Mouse (Mus musculus): ENCODE data around the gene Aldh18a1.

Aldh18a1 gene

DNA sequence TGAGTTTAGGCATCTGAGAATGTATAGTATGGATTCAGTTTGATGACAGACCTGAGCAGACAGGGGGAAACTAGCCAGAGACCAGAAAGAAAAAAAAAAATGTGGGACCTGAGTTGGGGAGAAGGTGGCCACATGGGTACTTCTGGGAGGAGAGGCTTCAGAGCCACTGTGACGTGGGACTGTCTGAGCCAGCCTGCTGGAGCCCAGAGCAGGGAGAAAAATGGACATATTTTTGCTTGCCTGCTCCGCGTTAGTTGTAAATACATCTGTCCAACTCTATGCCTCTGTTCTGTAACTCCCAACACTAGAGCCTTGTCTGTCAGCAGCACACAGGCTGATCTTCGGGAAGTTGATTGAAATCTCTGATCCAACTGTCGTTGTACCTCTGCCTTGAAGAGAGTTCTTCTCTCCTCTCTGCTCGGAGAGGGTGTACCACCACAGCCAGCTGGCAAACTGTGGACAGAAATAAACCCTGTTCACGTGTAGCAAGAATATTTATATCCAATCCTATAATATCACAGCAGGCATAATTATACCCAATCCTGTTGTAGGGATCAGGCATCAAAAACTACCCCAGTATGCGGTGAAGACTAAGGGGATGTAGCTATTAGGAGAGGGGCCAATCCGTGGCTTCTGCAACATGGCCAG, 61.8 kb downstream of the Aldh18a1 start:
- no peak for DNase-seq (ENCODE audit: low read depth)

DNA sequence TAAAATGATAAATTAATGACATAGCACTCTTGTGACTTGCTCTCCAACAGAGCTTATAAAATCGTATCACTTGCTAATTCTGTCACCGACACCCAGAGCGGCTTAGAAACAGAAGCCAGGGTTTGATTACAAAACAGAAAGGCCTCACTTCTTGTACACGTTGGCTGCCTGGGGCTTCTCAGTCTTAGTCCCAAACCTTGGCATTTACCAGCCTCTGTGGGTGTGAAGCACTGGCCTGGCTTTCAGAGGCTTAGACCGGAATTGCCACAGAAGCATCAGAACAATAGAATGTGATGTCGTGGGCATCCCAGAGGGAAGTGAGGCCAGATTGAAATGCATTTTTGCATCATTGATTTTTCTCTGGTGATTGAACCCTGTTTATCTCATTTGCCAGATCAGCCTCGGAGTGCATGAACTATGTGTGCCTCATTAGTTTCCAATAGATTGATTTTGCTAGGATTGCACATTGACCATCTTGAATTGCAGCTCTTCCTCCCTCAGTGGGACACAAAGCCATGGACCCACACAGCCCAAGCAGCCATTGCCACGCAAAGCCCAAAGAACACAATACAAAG, 64.7 kb downstream of the Aldh18a1 start:
- no peak for DNase-seq (ENCODE audit: low read depth)

DNA sequence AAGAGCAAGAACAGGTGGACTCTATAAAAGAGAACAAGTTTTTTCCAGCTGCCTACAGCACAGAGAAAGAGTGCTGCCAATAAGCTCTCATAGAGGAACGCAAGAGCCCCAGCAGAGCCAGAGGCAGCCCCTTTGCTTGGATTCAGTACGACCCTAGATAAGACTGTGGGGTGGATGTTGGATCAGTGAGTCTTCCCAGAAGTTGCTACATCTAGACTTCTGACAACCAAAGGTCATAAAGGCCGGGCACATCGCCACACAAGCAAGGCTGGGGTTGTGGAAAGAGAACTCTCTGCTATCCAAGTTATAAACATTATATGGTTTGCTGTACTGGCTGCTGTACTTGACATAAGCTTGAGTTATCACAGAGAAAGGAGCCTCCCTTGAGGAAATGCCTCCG, 67.9 kb downstream of the Aldh18a1 start:
- no peak for DNase-seq (ENCODE audit: low read depth)

DNA sequence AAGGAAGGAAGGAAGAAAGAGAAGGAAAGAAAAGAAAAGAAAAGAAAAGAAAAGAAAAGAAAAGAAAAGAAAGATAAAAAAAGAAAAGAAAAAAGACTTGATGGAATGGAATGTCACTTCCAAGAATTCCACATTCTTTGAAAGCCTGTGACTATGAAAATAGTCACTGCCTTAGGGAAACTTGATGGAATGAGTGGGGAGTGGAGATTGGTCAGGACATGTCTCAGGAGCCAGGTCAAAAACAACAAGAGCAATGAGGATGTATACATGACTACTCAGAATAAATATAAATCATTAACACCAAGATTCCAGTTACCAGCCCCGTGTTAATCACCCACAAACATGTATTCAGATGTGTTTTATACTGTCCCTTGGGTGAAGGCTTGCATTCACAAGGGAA, 69.6 kb downstream of the Aldh18a1 start:
- no peak for DNase-seq (ENCODE audit: low read depth)

DNA sequence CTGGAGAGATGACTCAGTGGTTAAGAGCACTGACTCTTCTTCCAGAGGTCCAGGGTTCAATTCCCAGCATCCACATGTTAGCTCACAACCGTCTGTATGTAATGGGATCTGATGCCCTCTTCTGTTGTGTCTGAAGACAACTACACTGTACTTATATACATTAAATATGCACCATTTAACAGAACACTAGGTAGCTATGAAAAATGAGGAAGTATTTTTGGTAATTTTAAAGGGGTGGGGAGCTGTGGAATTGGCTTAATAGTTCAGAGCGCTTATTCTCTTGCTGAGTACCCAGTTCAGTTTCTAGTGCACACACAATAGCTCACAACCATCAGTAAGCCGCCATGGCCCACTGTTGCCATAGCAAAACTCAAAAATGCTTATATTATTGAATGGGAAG, 72.7 kb downstream of the Aldh18a1 start:
- DNase-seq (ENCODE audit: low read depth) = no peak

DNA sequence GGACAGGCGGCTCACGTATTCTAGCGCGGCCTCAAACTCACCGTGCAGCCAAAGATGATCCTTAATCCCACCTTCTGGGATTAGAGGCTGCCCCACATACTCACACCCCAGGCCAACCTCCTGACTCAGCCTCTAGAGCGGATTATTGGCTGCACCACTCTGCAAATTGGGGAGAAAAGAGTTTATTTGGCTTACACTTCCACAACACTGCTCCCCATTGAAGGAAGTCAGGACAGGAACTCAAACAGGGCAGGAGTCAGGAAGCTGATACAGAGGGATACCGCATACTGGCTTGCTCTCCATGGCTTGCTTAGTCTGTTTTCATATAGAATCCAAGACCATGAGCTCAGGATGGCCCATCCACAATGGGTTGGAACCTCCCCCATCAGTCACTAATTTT, 73.9 kb downstream of the Aldh18a1 start:
- no peak for DNase-seq (ENCODE audit: low read depth)

DNA sequence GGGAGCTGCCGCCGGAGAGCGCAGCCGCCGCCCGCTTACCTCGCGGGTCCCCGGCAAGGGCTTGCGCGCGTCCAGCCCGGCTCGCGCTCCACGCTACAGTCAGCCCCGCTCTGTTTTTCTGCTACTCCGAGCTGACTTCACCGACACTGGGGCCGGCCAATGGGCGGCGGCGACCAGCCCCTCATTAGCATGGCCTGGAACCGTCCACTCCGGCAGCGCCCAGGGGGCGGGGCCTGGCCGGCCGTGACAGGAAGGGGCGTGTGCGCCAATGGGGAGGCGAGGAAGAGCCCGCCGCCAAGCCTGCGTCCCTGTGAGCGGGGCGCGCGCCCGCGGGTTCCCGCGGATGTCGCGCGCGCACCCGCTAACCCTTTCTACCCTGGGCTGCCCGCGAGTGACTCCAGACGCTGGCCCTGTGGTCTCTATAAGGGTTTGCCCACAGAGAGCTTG, 74.6 kb downstream of the Aldh18a1 start, which contains the start of gene Sorbs1:
Gene Sorbs1, minus strand, starts transcription at position 148 of the 447 bp plus-strand sequence.
- peak; percentile 94 for DNase-seq (ENCODE audit: low read depth)

DNA sequence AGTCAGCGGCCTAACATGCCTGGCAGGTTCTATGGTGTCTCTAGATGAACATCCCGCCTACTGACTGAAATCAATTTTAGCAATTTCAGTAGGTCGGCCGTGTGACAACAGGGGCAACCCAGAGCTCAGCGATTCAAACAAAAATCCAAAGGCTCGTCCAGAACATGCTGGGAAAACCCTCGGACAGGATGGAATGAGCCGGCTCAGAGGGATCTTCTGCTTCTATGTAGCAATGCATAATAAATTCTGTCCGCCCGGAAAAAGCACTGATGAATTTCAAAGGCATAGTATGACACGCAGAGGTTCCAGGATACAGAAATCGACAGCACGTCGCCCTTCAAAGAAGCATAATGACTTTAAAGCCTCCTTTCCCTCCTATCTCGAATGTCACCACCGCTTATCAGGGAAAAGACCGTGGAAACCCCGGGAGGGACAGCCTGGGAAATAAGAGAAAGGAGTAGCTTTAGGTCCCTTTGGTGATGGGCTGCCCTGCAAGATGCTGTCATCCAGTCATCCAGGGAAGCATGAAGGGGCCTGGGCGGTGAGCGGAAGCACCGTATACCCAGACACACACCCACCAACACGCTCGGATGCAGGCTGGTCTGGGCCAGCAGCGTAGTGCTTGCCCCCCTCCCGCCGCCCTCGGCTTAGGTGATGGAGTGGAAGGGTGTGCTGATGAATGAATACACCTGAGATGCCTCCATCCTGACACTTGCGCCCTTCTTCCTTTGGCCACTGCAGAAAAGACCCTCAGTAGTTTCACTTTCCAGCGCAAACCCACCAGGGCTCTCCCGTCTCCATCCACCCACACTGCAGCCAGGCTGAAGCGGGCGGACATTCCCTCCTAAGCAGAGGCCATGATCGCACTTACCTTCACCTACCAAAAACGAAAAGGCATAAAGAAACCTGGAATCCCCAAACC, 75.5 kb downstream of the Aldh18a1 start:
- no peak for DNase-seq (ENCODE audit: low read depth)

DNA sequence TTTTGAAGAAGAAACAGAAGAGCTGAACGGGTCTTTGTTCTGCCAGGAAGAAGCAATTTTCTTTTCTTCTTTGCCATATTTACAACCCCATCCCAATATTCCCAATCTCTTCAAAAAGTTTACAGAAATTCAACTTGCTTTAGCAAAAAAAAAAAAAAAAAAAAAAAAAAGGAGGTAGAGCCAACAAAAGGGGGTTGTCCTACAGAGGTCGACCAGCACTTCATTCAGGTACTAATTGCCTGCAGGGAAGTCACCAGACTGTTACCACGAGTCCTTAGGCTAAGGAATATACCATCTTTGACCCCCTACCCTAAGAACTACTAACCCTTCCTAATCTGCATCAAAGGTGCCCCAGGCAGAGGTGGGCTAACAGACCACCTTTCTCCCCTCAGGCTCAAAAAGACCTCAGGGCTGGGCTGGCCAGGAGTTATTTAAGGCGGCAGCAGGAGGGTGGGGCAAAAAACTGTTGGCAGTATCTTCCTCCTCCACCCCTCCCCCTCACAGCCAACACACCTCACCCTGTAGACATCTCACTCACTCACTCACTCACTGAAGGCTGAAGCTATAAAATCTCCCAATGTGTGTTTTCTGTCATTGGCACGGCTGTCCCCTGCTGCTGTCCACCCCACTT, 76.5 kb downstream of the Aldh18a1 start:
- DNase-seq (ENCODE audit: low read depth) = no peak

DNA sequence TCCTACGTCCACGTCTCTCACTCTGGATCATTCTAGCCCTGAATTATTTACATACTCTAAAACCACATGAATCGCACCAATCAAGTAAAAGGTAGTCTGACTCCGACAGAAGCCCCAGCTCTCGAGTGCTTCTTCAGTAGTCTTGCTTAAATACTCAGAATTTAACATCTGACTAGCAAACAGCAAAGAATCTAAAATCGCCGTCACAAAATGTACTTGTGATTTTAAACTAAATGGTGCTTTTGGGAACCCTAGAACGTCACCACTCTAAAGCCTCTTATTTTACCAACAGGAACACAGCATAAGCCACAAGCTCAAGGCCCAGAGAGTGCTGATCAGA, 77.2 kb downstream of the Aldh18a1 start:
- DNase-seq (ENCODE audit: low read depth) = no peak

DNA sequence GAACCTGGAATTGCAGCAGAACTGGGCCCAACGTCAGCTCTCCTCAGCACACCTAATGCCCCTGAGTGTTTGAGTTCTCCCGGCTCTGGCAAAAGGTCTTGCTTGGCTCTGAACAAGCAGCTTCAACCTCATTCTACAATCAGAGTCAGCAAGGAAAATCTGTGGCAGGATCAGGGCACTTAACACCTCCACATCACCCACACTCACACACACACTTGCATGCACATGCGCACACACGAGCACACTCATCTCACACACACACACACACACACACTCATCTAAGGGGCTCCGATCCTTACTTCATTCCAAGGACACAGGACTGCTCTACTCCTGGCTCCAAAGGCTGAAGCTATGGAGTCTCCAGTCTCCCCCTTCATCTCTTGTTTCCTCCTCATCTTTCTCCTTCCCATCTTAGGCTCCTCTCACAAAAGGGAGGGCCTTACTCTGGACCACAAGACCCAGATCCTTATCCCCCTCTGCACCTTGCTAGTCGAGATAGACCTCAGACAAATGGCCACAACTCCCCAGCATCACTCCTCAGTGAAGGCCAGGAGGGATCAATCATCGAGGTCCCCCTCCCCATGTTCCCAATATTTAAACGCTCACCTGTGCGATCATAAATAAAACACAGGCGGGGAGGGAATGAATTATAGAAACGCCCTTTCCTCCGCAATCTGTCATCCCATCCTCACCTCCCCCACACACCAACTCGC, 77.7 kb downstream of the Aldh18a1 start:
- no peak for DNase-seq (ENCODE audit: low read depth)

DNA sequence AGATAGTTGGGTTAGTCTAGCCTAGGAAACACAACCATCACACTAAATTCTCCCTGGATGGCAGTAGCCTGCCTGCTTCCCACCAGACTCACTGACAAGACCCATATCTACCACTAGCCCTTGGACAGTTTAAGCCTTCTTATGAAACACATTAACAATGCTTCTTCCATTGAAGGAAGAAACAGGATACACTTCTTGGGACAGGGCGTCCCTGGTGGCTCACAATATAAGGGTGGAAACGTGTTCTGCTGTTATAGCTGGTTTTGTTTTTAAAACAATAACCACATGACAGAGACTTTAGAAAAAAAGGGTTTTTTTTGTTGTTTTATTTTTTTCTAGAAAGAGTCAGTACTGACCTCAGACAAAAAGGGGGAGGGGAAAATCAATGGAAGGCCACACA, 79.0 kb downstream of the Aldh18a1 start:
- no peak for DNase-seq (ENCODE audit: low read depth)

DNA sequence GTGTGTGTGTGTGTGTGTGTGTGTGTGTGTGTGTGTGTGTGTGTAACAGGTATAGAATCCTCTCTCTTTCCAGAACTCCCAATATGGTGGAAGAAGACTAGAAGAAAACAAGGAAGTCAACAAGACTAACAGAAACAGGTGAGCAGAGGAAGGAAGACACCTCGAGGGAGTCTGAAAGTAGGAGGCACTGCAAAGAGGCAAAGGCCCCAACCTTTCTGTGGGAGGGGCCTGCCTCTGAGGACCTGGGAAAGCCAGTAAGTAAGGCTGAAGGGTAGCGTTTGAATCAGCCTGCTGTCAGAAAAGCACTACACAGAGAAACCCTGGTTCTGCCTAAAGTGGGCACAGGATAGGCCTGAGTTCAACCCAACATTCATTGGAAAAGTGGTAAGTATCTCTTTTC, 79.4 kb downstream of the Aldh18a1 start:
- no peak for DNase-seq (ENCODE audit: low read depth)

DNA sequence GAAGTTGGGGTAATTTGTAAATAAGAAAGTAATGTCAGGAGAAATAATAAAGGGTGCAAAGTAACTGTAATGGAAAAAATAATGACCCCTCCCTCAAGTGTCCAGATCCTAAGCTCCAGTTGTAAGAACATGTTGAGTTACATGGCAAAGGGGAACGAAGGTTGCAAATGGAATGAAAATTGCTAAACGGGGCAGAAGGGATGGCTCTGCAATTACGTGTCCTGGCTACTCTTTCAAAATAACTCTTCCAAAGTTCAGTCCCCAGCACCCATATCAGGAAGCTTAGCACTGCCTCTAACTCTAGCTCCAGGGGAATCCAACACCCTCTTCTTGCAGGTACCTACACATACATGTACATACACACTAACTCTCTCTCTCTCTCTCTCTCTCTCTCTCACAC, 81.3 kb downstream of the Aldh18a1 start:
- no peak for DNase-seq (ENCODE audit: low read depth)

DNA sequence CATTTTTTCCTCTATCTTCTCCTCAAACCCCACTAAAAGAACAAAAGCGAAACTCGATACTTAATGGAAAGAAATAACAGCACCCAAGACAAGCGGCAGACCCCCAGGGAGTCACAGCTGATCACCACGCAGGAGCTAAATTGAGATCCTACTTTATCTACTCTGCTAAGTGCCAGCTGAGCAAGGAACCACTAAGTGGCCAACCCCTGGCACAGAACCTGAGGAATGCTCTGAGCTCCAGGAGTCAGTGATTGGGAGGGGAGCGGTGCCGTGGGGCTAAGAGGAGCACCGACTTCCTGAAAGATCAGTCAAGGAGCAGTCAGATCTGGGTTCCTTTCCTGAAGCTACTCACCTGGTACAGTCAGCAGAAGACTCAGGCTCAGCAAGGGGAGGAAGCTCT, 83.9 kb downstream of the Aldh18a1 start:
- DNase-seq (ENCODE audit: low read depth) = no peak

All from c-Kit-positive CD71-negative TER-119-negative erythroid progenitor cells, embryonic 14.5 days (primary cell).